Mouse (Mus musculus) layer of hippocampus, adult 6 months (tissue): ENCODE results near the gene Olfr608. TPM values are rescaled to one million over a fixed set of nuclear protein-coding genes. Genes with fewer than 3 reads are reported as not detected.

ENCODE experiments used
- long read RNA-seq, 2 experiments: library from polyadenylated mRNA; unstranded; transcript quantifications; one replicate each; pipeline ENCODE4 v2.0.0; 2019 to 2020
- polyA plus RNA-seq: library from polyadenylated mRNA; unstranded; fragments of <200 nt; fragmentation: Nextera tagmentation; gene quantifications from 2 replicates; pipeline ENCODE4 v1.2.3, GENCODE M21; 2021

Gene Olfr608
- polyA plus RNA-seq, result not detected in 2 replicates
- long read RNA-seq, experiment 1, result 0 reads
- long read RNA-seq, experiment 2, result 0 reads

GRCm38 (mm10) chr7:103469577-103469976, at the start of gene Olfr608:
TSS of gene Olfr608 (plus strand) at chr7:103469877.

GRCm38 (mm10) chr7:103445339-103445738, 24.3 kb upstream of the Olfr608 start, which contains the start of gene Olfr605:
TSS of gene Olfr605 (minus strand) at chr7:103445439.

GRCm38 (mm10) chr7:103448746-103449145, 20.9 kb upstream of the Olfr608 start, which contains the start of gene Olfr606:
TSS of gene Olfr606 (plus strand) at chr7:103449046.

GRCm38 (mm10) chr7:103497962-103498361, 28.3 kb downstream of the Olfr608 start, which contains the start of gene Olfr609:
TSS of gene Olfr609 (minus strand) at chr7:103498062.

GRCm38 (mm10) chr7:103512022-103512421, 42.3 kb downstream of the Olfr608 start, which contains the start of gene Olfr610:
TSS of gene Olfr610 (minus strand) at chr7:103512122.

GRCm38 (mm10) chr7:103520746-103521145, 51.1 kb downstream of the Olfr608 start, which contains the start of gene Olfr611:
TSS of gene Olfr611 (minus strand) at chr7:103520846.

Other genes with a start within 250 kb of the Olfr608 start
- not detected in 2 replicates for gene Usp17ld, start 217.4 kb upstream of the Olfr608 start, polyA plus RNA-seq
- gene Olfr596, start 164.2 kb upstream of the Olfr608 start, polyA plus RNA-seq, result not detected in 2 replicates
- gene Olfr597, start 153.6 kb upstream of the Olfr608 start, polyA plus RNA-seq, result not detected in 2 replicates
- not detected in 2 replicates for gene Olfr598, start 146.3 kb upstream of the Olfr608 start, polyA plus RNA-seq
- not detected in 2 replicates for gene Olfr599, start 134.0 kb upstream of the Olfr608 start, polyA plus RNA-seq
- not detected in 2 replicates for gene Olfr600, start 120.2 kb upstream of the Olfr608 start, polyA plus RNA-seq
- gene Olfr601, start 107.2 kb upstream of the Olfr608 start, polyA plus RNA-seq, result not detected in 2 replicates
- gene Olfr603, start 83.7 kb upstream of the Olfr608 start, polyA plus RNA-seq, result not detected in 2 replicates
- gene Usp17lc, start 54.8 kb upstream of the Olfr608 start, polyA plus RNA-seq, result not detected in 2 replicates
- gene Olfr605, start 24.4 kb upstream of the Olfr608 start, polyA plus RNA-seq, result not detected in 2 replicates
- gene Olfr606, start 20.8 kb upstream of the Olfr608 start, polyA plus RNA-seq, result not detected in 2 replicates
- not detected in 2 replicates for gene Olfr607, start 5.7 kb upstream of the Olfr608 start, polyA plus RNA-seq
- not detected in 2 replicates for gene Olfr609, start 28.2 kb downstream of the Olfr608 start, polyA plus RNA-seq
- gene Olfr610, start 42.2 kb downstream of the Olfr608 start, polyA plus RNA-seq, result not detected in 2 replicates
- gene Olfr611, start 51.0 kb downstream of the Olfr608 start, polyA plus RNA-seq, result not detected in 2 replicates
- not detected in 2 replicates for gene Olfr612, start 72.8 kb downstream of the Olfr608 start, polyA plus RNA-seq
- not detected in 2 replicates for gene Olfr613, start 78.2 kb downstream of the Olfr608 start, polyA plus RNA-seq
- gene Olfr615, start 86.2 kb downstream of the Olfr608 start, polyA plus RNA-seq, result not detected in 2 replicates
- not detected in 2 replicates for gene Olfr616, start 99.3 kb downstream of the Olfr608 start, polyA plus RNA-seq
- not detected in 2 replicates for gene Olfr617, start 103.2 kb downstream of the Olfr608 start, polyA plus RNA-seq
- gene Olfr618, start 120.2 kb downstream of the Olfr608 start, polyA plus RNA-seq, result not detected in 2 replicates
- gene Olfr619, start 130.7 kb downstream of the Olfr608 start, polyA plus RNA-seq, result not detected in 2 replicates
- gene Olfr620, start 142.7 kb downstream of the Olfr608 start, polyA plus RNA-seq, result not detected in 2 replicates
- gene Olfr622, start 172.8 kb downstream of the Olfr608 start, polyA plus RNA-seq, result not detected in 2 replicates
- not detected in 2 replicates for gene Olfr623, start 193.8 kb downstream of the Olfr608 start, polyA plus RNA-seq
- not detected in 2 replicates for gene Olfr624, start 201.3 kb downstream of the Olfr608 start, polyA plus RNA-seq
- not detected in 2 replicates for gene Olfr625-ps1, start 212.8 kb downstream of the Olfr608 start, polyA plus RNA-seq
- gene Olfr243, start 244.8 kb downstream of the Olfr608 start, polyA plus RNA-seq, result not detected in 2 replicates